Mouse (Mus musculus): ENCODE measurements around the gene Gm10647.
"Not testable (repeated sequence)": the region's sequence is repeated elsewhere in the genome, so short reads cannot be mapped to it uniquely, and the experiment has no call there.

- not testable (repeated sequence) for TF ChIP-seq CTCF, POLR2A (IDR thresholded peaks at IDR 0.05; ENCODE audit: insufficient read depth, low read depth, low read length)
Measured at GRCm38 (mm10) chr9:66784552-66784951, 12.3 kb upstream of the Gm10647 start.
